Mouse (Mus musculus) heart, postnatal 14 days (tissue): ENCODE data around the gene Styxl1. TPM values are rescaled to one million over a fixed set of nuclear protein-coding genes. Genes with fewer than 3 reads are reported as not detected.

ENCODE experiments used
- DNase-seq, 2 experiments: peaks; one replicate each; pipeline ENCODE4 v3.0.0; 2021 to 2022
- intact Hi-C: fragments of 180-260 bp; cut with DNase I; formaldehyde crosslinking; loops from one replicate; pipeline ENCODE4 v1.15.1; 2025
- long read RNA-seq, 2 experiments: library from polyadenylated mRNA; stranded (forward); transcript quantifications; one replicate each; pipeline ENCODE4 v2.0.0; 2021
- total RNA-seq, 2 experiments: library from RNA; stranded (reverse); gene quantifications; 2 replicates each; pipeline ENCODE4 v1.2.3; 2021

The Styxl1 gene
- total RNA-seq: under 1 TPM in 1 of 2 experiments, not detected in 1; 0.34 TPM
- long read RNA-seq, experiment 1: 0 reads
- long read RNA-seq, experiment 2: 0 reads

- intact Hi-C loops: loop anchor here (5.0 kb wide), 1 partner anchor 386 kb away; the partner anchor contains the start of gene Pom121
- no peak for DNase-seq
These were observed at the start of gene Styxl1 for GRCm38 (mm10) chr5:135777796-135778470. TSS of gene Styxl1 (minus strand) at chr5:135778385.

- DNase-seq: peak in 1 of 2 experiments; percentile 8
These were observed 48.0 kb upstream of the Styxl1 start for GRCm38 (mm10) chr5:135826225-135826624.

GRCm38 (mm10) chr5:135824517-135824916, 46.3 kb upstream of the Styxl1 start:
- intact Hi-C loops: no loop called here
- no peak for DNase-seq

More at GRCm38 (mm10) chr5:135826225-135826624, 48.0 kb upstream of the Styxl1 start:
- intact Hi-C loops: no loop called here

GRCm38 (mm10) chr5:135822316-135822944, 44.2 kb upstream of the Styxl1 start:
- intact Hi-C loops: no loop called here
- DNase-seq: no peak

DNA sequence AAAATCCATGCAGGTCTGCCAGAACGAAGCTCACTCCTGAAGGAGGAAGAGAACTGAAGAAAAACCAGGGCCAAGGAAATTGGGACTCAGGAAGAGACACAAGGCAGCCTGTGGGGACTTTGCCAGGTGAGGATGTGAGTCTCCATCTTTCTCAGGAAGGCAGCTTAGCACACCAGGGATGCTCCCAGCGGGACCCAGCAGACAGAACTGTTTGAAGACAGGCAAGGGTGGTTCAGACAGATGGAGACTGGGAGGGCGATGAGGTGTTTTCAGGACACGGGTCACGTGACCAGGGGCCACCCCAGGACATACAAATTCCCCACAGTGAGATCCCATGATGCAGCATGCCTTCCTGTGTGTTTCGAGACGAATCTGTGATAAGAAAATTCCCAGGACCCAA, 40.3 kb upstream of the Styxl1 start:
- no peak for DNase-seq
- intact Hi-C loops: no loop called here

DNA sequence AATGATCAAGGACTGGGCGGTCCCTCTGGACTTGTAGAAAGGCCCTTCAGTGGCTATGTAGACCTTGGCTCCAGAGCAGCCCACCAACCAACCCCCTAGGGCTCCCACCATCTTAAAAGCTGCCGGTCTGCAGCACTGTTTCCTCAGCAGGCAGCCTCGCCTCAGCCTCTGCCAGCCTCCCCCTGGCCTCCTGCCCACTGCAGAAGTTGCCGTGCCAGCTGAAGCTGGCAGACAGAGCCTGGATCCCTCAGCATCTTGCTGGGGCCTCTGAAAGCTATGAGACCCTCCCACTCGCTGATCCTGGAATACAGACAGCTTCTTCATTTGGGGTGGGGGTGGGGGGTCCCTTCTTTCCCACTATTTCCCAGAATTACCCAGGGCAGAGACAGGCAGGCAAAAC, 34.8 kb upstream of the Styxl1 start:
- intact Hi-C loops: no loop called here
- DNase-seq: peak in 1 of 2 experiments; percentile 25

DNA sequence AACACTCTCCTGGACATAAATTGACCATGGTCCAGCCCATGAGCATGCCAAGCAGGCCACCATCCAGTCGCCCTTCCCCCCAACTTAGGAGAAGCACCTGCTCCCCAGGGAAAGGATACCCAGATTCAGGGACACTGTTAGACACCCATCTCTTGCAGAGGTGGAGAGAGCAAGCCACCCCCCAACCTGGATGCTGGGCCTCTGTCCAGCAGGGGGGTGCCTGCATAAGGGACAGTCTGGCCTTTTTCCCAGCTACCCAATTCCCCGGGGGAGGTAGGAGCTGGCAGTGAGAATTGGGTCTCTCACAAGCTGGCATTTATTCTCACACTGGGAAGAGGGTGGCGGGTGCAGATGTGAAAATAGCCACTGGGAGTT, 29.1 kb upstream of the Styxl1 start:
- intact Hi-C loops: no loop called here
- no peak for DNase-seq

GRCm38 (mm10) chr5:135806555-135807262, 28.5 kb upstream of the Styxl1 start, which contains the start of gene Srrm3:
TSS of gene Srrm3 (plus strand) at chr5:135806890.
- intact Hi-C loops: no loop called here

DNA sequence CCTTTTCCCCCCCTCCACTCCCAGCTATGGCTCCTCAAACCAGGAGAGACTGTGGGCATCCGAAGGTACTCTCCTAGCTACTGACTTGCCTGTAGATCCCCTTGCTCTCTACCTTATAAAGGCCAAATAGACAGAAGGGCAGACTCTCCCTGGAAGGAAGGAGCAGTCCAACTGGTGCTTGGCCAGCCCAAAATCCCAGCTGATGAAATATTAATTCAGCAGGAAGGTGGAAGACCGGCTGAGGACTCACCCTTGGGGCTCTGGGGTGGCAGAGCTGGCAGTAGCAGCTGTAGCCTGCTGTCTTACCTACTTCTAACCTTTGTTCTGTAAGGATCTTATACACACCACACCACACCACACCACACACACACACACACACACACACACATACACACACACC, 26.6 kb upstream of the Styxl1 start:
- no peak for DNase-seq
- intact Hi-C loops: no loop called here

More at GRCm38 (mm10) chr5:135806555-135807262, 28.5 kb upstream of the Styxl1 start, which contains the start of gene Srrm3:
- DNase-seq: peak; percentile 91 to 96

GRCm38 (mm10) chr5:135803676-135804075, 25.5 kb upstream of the Styxl1 start:
- intact Hi-C loops: no loop called here
- DNase-seq: no peak

DNA sequence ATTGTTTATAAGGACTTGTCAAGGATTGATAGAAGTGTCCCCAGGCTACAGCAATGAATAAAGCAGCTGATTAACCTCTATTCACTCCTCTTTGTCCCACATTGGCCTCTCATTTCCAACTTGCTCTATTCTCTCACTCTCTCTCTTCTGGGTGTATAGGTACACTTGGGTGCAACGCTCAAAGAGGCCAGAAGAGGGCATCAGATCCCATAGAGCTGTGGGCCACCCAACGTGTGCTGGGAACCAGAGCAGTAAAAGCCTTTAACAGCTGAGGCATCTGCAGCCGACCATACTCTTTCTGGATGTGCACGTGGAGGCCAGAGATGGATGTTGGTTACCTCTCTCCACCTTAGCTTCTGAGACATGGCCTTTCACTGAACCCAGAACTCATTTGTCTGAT, 24.9 kb upstream of the Styxl1 start:
- no peak for DNase-seq
- intact Hi-C loops: no loop called here

GRCm38 (mm10) chr5:135802641-135803040, 24.5 kb upstream of the Styxl1 start:
- intact Hi-C loops: no loop called here
- DNase-seq: no peak

DNA sequence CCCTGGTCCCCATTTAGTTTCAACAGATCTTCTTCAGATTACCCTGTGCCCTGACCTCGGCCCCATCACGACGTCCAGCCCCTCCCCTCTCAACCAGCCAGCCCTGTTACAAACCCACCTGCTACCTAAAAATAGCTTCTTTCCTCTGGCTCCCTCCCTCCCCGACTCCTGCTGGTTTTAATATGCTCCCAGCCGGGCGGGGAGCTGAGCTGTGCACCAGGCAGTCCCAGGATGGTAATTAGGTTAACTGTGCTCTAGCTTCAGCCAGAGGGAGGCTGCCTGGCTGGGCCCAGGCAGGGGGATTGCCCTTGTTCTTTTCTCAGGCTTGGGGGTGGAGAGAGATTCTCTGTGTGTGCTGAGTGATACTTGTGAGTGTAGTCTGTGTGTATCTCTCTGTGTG, 22.7 kb upstream of the Styxl1 start:
- intact Hi-C loops: no loop called here
- DNase-seq: no peak

- no peak for DNase-seq
- intact Hi-C loops: no loop called here
These were observed 21.6 kb upstream of the Styxl1 start for GRCm38 (mm10) chr5:135799746-135800145.

DNA sequence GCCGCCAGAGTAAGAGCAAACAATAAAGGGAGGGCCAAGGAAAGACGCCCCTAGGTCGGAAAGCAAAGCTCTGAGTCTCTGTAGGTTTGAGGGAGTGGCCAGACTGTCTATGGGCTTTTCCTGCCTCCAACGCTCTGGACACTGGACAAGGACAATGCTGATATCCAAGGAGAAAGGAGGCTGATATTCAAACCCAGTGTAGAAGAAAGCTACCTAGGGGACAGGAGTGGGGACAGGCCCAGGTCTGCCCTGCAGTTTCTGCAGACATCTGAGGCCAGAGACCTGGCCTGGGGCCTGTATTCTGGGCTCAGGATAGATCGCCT, 16.6 kb upstream of the Styxl1 start:
- intact Hi-C loops: loop anchor here (1.0 kb wide), 1 partner anchor 60 kb away; no protein-coding TSS in a partner anchor
- DNase-seq: no peak

DNA sequence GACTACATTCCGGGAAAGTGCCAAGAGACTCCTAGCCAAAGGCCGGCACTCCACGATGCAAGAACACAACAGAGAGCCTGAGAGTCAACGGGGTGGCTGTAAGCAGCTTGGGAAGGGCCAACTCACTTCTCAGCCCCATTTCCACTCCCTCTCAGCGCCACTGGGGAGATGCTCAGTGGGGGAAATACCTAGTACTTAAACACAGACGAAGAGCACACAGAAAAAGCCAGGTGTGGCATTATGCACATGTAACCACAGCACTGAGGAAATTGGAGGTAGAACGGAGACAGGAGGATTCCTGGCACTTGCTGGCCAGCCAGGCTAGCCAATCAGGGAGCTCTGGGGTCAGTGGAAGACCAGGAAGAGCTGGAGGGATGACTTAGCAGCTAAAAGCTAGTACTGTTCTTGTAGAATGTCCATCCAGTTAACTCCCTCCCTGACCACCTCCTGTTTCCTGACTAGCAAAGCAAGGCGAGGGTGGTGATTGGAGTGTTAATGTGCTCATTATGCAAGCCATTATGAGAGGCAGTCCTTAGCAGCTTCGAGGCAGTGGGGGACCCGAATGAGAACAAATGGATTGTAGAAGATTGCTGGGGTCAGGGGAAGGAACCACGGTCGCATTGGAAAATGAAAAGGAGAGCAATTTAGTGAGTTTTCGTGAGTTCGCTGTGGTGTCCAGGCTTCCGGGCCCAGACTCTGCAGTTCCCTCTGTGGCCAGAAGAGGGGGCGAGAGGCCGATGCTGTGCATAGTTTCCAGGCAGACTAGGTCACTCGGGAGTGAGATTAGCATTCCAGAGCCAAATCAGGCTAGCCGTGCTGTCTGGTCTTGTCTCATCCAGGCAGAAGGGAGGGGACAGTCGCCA, 16.0 kb upstream of the Styxl1 start:
- peak; percentile 87 to 94 for DNase-seq
- intact Hi-C loops: loop anchor here (1.0 kb wide), 1 partner anchor 61 kb away; no protein-coding TSS in a partner anchor

- no peak for DNase-seq
- intact Hi-C loops: no loop called here
These were observed 4.7 kb upstream of the Styxl1 start for GRCm38 (mm10) chr5:135782901-135783300.

DNA sequence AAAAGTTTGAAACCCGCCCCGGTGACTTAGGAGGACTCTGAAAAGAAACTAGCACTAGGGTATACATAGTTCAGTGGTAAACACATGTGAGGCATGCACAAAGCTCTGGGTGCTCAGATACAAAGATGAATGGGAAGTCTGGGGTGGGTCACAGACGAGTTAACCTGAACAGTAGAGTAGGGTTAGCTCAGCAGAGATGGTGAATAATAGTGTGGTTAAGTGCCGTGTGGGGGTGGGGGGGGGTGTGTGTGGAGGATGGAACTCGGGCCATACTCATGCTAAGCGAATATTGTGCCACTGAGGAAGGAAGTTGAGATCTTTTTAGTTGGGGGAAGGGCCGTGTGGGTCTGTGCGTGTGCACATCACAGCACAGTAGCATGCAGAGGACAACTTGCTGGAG, 2.1 kb upstream of the Styxl1 start:
- no peak for DNase-seq

GRCm38 (mm10) chr5:135778471-135779445, 573 bp upstream of the Styxl1 start, which contains the start of gene Mdh2:
TSS of gene Mdh2 (plus strand) at chr5:135778480.
- intact Hi-C loops: loop anchor here (5.0 kb wide), 1 partner anchor 386 kb away; the partner anchor contains the start of gene Pom121
- DNase-seq: peak; percentile 99 to 100

More for the DNA sequence above, 2.1 kb upstream of the Styxl1 start:
- intact Hi-C loops: no loop called here
